Mouse (Mus musculus): ENCODE measurements around the gene Pnma1. TPM values are rescaled to one million over a fixed set of nuclear protein-coding genes. Genes with fewer than 3 reads are reported as not detected.

The Pnma1 gene
- polyA plus RNA-seq, 1 experiment from 2014 or later, result 1.9 TPM

GRCm38 (mm10) chr12:84186950-84187349 lies 38.7 kb upstream of the Pnma1 start:
- H3K4me3 ChIP-seq (ENCODE audit: low read depth, low read length), result no peak overlapping the region
- no peak overlapping the region; the same call in 1 of the 2 replicates for H3K4me2 ChIP-seq (replicated peaks; ENCODE audit: low read depth, low read length)
- peaks cover 68% of the 10 kb centered on the region for H3K4me1 ChIP-seq (ENCODE audit: insufficient read depth, low read depth, low read length)
- WGBS, result 7% methylated on average over 5 of the region's 5 CpGs
- H3K9me3 ChIP-seq (ENCODE audit: low read length), result no peaks in the 10 kb centered on the region
- H3K9ac ChIP-seq (replicated peaks; ENCODE audit: low read depth), result no peak overlapping the region
- peak; percentile 87 for DNase-seq (ENCODE audit: low spot score)
- ATAC-seq, result peak; percentile 76
- H3K36me3 ChIP-seq (ENCODE audit: insufficient read depth, low read length), result no peaks in the 10 kb centered on the region
- H3K27ac ChIP-seq (ENCODE audit: low read length), result peak overlapping the region; percentile 75
- no peaks in the 10 kb centered on the region for H3K27me3 ChIP-seq (replicated peaks; ENCODE audit: insufficient read depth, low read length)
- TF ChIP-seq EP300 (IDR thresholded peaks at IDR 0.05) (peak; percentile 82), CTCF (IDR thresholded peaks at IDR 0.05) (no peak)

- Histone ChIP-seq H3K9ac (replicated peaks; ENCODE audit: low read depth) (no peak overlapping the region), H3K27me3 (replicated peaks; ENCODE audit: insufficient read depth, low read length) (no peaks in the 10 kb centered on the region), H3K9me3 (ENCODE audit: low read length) (no peaks in the 10 kb centered on the region), H3K36me3 (ENCODE audit: insufficient read depth, low read length) (no peaks in the 10 kb centered on the region), H3K4me3 (ENCODE audit: low read depth, low read length) (no peak overlapping the region), H3K4me2 (replicated peaks; ENCODE audit: low read depth, low read length) (no peak overlapping the region), H3K4me1 (ENCODE audit: insufficient read depth, low read depth, low read length) (peaks cover 68% of the 10 kb centered on the region), H3K27ac (ENCODE audit: low read length) (peak overlapping the region; percentile 75)
- 67% methylated on average over 3 of the region's 3 CpGs for WGBS
- no peak for ATAC-seq
- TF ChIP-seq EP300 (IDR thresholded peaks at IDR 0.05) (no peak), CTCF (IDR thresholded peaks at IDR 0.05) (no peak)
- no peak for DNase-seq (ENCODE audit: low spot score)
Measured at GRCm38 (mm10) chr12:84186536-84186935, 38.2 kb upstream of the Pnma1 start.

DNA sequence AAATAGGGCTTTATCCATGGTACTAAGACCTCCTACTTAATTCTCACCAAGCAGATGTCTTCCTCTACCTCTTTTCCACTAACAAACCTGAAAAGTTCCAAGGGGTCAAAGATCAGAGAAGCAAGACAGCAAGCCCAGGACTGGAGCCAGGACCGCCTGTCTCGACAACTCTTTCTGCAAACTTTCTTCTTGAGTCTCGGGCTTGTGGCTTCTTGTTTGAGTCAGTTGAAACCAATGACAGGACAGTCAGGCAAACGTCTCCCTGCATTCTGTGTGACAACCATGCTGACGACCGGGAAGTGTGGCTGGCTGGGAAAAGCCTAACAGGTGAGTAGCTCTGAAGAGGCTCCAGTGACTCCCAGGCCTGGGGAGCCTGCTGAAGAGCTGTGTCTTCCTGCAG lies 37.3 kb upstream of the Pnma1 start:
- Histone ChIP-seq H3K4me2 (replicated peaks; ENCODE audit: low read depth, low read length) (no peak overlapping the region), H3K4me3 (ENCODE audit: low read depth, low read length) (no peak overlapping the region), H3K9me3 (ENCODE audit: low read length) (no peaks in the 10 kb centered on the region), H3K27me3 (replicated peaks; ENCODE audit: insufficient read depth, low read length) (no peaks in the 10 kb centered on the region), H3K27ac (ENCODE audit: low read length) (peak overlapping the region; percentile 75; the same call in 1 of the 2 replicates), H3K9ac (replicated peaks; ENCODE audit: low read depth) (no peak overlapping the region), H3K36me3 (ENCODE audit: insufficient read depth, low read length) (no peaks in the 10 kb centered on the region), H3K4me1 (ENCODE audit: insufficient read depth, low read depth, low read length) (peaks cover 69% of the 10 kb centered on the region)
- WGBS, result 56% methylated on average over 6 of the region's 6 CpGs
- DNase-seq (ENCODE audit: low spot score), result no peak
- ATAC-seq, result no peak
- TF ChIP-seq EP300 (IDR thresholded peaks at IDR 0.05) (no peak), CTCF (IDR thresholded peaks at IDR 0.05) (no peak)

- ATAC-seq, result no peak
- H3K4me1 ChIP-seq (ENCODE audit: insufficient read depth, low read depth, low read length), result peaks cover 69% of the 10 kb centered on the region
- 53% methylated on average over 5 of the region's 5 CpGs for WGBS
Measured at GRCm38 (mm10) chr12:84184979-84185378, 36.7 kb upstream of the Pnma1 start.

GRCm38 (mm10) chr12:84181999-84182398 lies 33.7 kb upstream of the Pnma1 start:
- Histone ChIP-seq H3K4me2 (replicated peaks; ENCODE audit: low read depth, low read length) (no peak overlapping the region), H3K36me3 (ENCODE audit: insufficient read depth, low read length) (no peaks in the 10 kb centered on the region), H3K9ac (replicated peaks; ENCODE audit: low read depth) (no peak overlapping the region), H3K27me3 (replicated peaks; ENCODE audit: insufficient read depth, low read length) (no peaks in the 10 kb centered on the region), H3K4me3 (ENCODE audit: low read depth, low read length) (no peak overlapping the region), H3K9me3 (ENCODE audit: low read length) (no peaks in the 10 kb centered on the region), H3K4me1 (ENCODE audit: insufficient read depth, low read depth, low read length) (peaks cover 68% of the 10 kb centered on the region), H3K27ac (ENCODE audit: low read length) (no peak overlapping the region; the same call in 1 of the 2 replicates)
- TF ChIP-seq CTCF (IDR thresholded peaks at IDR 0.05) (no peak), EP300 (IDR thresholded peaks at IDR 0.05) (no peak)
- WGBS, result 49% methylated on average over 6 of the region's 6 CpGs
- no peak for DNase-seq (ENCODE audit: low spot score)
- no peak for ATAC-seq

More at GRCm38 (mm10) chr12:84184979-84185378, 36.7 kb upstream of the Pnma1 start:
- TF ChIP-seq EP300 (IDR thresholded peaks at IDR 0.05) (no peak), CTCF (IDR thresholded peaks at IDR 0.05) (no peak)
- H3K9me3 ChIP-seq (ENCODE audit: low read length), result no peaks in the 10 kb centered on the region
- no peak for DNase-seq (ENCODE audit: low spot score)
- H3K27me3 ChIP-seq (replicated peaks; ENCODE audit: insufficient read depth, low read length), result no peaks in the 10 kb centered on the region
- H3K4me2 ChIP-seq (replicated peaks; ENCODE audit: low read depth, low read length), result no peak overlapping the region
- no peaks in the 10 kb centered on the region for H3K36me3 ChIP-seq (ENCODE audit: insufficient read depth, low read length)
- H3K4me3 ChIP-seq (ENCODE audit: low read depth, low read length), result no peak overlapping the region
- no peak overlapping the region for H3K9ac ChIP-seq (replicated peaks; ENCODE audit: low read depth)
- H3K27ac ChIP-seq (ENCODE audit: low read length), result peak overlapping the region; percentile 75

DNA sequence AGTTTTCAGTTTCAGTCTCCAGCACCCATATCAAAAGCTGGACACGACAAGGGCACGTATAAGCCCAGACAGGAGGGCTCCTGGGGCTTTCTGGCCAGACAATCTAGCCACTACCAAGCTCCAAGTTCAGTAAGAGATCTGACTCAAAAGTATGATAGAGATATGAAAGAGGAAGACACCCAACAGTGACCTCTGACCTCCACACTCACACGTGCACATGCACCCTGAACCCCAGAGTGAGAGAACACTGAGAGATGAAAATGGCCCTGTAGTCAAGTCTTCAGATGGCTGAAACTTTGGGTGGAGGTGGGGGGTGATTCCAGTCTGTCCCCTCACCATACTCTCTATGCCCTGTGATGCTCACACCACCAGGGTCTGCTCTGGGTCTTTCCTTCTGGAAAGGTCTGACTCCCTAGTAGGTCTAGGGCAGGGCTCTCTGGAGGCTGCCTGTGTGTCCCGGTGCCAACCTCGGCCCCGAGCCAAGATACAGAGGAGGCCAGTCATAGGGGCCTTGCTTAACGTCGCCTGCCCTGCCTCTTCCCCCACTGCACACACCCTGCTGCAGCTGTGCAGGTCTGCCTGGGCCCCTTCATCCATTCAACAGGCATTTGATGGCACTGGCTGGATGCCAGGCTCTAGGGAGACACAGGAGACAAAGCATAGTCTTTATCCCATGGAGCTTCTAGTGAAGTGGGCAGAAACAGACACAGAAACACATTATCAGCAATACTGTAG lies 32.6 kb upstream of the Pnma1 start:
- Histone ChIP-seq H3K4me3 (ENCODE audit: low read depth, low read length) (no peak overlapping the region), H3K27me3 (replicated peaks; ENCODE audit: insufficient read depth, low read length) (no peaks in the 10 kb centered on the region), H3K9me3 (ENCODE audit: low read length) (no peaks in the 10 kb centered on the region), H3K27ac (ENCODE audit: low read length) (peak overlapping the region; percentile 62), H3K4me1 (ENCODE audit: insufficient read depth, low read depth, low read length) (peaks cover 67% of the 10 kb centered on the region), H3K4me2 (replicated peaks; ENCODE audit: low read depth, low read length) (0 out of 2 replicates have a peak overlapping the region, but pooled peaks have one; percentile 3), H3K9ac (replicated peaks; ENCODE audit: low read depth) (0 out of 2 replicates have a peak overlapping the region, but pooled peaks have one; percentile 29), H3K36me3 (ENCODE audit: insufficient read depth, low read length) (no peaks in the 10 kb centered on the region)
- 26% methylated on average over 8 of the region's 8 CpGs for WGBS
- TF ChIP-seq EP300 (IDR thresholded peaks at IDR 0.05), result peak; percentile 44; the same call in 1 of the 2 replicates
- TF ChIP-seq CTCF (IDR thresholded peaks at IDR 0.05), result peak; percentile 44
- DNase-seq (ENCODE audit: low spot score) (peak; percentile 92), ATAC-seq (peak; percentile 91)
